Mouse (Mus musculus) left cerebral cortex, adult 11 months (tissue): ENCODE measurements at regions not wholly inside any gene's neighbourhood (a gene's known extent, or its start where the extent isn't known, plus 50 kb on each side); places are given as distances from the start of the nearest gene placed in this dataset.

Source experiments
- DNase-seq: peaks from one replicate; pipeline ENCODE4 v3.0.0; 2022; ENCODE audit warnings: low spot score

DNA sequence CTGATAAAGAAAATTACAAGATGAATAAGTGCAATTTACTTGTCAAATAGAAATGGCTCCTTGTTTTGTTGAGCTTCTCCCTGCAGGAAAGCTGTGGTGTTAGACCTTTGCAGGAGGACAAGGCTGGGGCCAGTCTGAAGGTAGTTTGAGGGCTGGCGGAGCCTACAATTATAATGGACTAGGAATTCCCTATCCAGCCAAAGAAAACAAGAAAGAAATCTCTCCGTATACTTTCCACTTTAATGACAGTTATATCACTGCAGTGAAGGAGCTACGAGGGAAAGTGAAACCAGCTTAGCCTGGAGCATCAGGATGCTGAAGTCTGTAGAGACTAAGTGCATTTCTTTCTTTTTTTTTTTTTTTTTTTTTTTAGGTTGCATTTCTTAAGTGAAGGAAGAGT lies 104.8 kb upstream of the Sstr4 start:
- no peak for DNase-seq

DNA sequence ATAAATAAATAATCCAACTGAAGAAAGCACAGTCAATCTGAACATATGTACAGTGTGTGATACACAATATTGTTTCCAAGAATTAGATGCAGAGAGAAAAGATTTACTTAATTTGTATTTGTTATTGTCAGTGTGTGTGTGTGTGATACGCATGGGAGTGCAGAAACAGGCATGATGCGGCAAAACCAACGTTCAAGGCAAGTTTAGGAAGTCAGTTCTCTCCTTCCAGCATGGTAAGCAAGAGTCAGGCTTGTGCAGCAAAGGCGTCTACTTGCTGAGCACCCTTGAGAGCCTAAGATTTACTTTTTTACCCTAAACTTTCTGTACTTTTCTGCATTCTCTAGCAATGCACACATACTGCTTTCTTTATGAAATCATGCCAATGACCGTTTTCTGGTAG lies 102.7 kb upstream of the Sstr4 start:
- no peak for DNase-seq

DNA sequence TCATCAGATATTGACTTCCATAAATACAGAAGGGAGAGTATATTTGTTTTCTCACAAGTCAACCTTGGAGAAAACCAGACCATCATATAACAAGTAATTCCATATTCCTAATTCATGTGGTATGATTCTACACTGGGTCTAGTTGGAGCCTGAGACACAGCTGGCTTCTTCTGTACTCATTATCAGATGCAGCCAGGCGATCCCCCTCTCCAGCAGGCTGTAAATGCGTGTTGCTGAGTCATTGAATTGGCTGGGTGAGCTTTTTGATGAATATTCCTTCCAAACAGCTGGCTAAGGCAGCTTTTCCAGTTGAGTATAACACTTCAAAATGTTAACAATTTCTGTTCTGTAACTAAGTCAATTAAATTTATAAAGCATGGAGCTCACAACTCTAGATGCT lies 102.2 kb upstream of the Sstr4 start:
- peak; percentile 2 for DNase-seq

DNA sequence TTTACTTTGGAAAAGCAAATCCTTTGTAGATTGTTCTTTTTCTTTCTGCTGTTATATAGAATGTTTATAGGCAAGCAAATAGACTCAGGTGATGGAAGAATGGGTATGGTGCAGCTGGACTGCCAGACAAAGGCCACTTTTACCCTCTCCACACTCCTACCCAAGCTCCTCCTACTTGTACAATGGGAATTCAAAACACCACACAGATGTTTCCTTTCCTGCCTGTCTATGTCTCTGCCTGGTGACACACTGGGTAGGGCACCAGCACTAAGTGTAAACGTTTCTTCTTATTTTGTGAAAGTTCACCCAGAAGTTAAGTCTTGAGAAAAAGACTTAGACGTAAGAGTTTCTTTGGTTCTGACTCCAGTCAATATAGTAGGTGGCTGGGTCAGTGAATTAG lies 94.3 kb upstream of the Sstr4 start:
- DNase-seq: no peak

DNA sequence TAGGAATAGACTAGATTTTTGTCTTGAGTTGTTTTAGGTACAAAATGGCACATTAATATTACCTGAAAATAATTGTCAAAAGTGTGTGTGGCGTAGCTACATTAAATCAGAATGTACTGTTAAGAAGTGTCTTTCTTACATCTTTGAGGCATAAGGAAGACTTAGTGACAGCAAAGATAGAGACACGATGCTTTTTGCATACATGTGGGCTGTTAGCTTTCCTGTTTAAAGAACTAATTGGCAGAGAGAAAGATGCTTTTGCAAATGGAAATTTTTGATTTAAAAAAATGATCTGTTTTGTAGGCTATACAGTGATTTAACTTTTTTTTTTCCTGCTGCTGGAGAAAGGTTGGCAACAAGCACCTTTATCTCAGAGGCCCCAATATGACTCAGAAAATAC lies 82.9 kb upstream of the Sstr4 start:
- DNase-seq: no peak

DNA sequence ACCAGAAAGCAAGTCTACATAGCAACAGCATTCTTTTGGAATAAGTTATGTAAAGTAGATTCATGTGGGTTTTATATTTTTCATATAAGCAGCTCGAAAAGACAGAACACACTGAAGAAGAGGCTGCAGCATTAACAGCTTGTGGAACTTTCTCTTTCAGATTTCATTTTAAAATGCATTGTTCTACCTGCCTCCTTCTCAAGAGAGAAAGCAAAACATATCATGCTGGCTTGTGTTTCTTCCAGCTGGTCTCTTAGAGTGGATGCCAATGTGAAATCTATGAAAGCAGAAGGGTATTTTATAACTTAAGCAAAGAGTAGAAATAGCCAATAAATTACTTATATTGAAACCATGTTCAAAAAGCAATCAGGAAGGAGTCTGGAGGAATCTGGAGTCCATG lies 74.2 kb upstream of the Sstr4 start:
- no peak for DNase-seq

DNA sequence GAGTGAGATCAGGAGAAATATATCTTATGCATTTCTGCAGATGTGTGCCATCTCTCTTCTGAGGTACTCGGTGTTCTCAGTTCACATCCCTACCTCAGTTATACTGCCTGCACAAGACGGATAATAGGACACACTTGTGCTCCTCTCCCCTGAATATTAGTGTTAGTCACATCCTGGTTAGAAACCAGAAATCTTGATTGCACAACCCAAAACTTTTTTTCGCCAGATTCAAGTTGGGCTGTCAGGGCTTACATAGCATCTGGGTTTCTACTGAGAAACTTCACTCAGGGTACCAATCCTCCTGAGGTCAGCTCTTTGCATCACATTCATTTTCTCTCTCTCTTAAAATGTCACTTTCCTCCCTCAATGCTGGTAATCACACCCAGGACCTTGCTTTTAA lies 69.8 kb upstream of the Sstr4 start:
- DNase-seq: no peak

DNA sequence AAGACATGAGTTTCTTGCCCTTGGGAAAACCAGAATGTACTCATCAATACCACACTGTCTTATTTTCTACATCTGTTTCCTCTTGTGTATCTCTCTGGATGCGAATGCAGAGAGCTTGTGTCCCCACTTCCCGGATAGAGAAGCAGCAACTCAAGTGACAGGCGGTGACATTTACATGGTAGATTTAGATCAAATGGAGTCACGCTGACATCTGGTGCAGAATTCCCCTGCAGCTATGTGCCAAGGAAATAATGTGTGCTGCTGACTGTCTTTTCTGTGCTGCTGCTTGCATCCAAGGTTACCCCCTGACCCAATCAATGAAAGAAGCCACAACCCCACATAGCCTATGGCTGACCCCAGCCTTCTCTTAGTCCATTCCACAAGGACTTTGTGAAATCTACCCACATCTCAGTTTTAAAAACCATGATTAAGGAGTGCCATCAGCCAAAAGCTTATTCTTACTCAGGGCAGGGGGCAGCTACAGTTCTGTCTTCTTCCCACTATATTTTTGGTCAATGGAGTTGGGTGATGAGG lies 69.2 kb upstream of the Sstr4 start:
- no peak for DNase-seq

DNA sequence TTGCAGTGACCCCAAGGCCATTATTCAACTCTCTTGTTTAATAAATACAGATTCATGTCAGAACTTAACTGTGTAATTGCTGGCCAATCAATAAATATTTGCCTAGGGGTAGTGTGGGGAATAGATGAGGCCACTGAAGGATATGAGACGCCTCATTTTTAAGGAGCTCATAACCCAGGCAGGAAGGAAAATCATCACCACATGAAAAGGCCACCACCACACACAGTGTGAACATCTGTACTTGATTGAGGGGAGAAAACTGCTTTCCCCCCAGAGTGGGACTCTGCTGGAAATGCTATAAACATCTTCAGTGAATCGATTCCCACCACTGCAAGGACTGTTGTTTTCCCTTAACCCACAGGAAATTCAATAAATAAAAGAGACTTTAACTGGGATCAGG lies 68.7 kb upstream of the Sstr4 start:
- no peak for DNase-seq

DNA sequence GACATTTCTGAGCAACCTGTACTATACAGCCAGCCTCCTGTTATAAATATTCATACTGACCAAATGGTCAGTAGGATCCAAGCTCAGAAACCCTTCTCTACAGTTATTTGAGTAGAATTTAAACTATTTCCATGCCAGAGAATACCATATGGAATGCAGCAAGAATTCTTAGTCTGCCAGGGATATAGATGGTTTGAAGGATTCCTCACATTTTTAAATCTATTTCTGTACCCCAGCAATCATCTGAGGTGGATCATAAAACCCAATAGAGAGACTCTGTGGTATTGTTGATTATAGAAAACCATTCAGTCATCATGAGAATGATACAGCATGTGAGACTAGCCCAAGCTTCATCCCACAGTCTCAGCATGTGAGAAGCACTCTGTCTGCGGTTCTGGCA lies 67.6 kb upstream of the Sstr4 start:
- DNase-seq: no peak

DNA sequence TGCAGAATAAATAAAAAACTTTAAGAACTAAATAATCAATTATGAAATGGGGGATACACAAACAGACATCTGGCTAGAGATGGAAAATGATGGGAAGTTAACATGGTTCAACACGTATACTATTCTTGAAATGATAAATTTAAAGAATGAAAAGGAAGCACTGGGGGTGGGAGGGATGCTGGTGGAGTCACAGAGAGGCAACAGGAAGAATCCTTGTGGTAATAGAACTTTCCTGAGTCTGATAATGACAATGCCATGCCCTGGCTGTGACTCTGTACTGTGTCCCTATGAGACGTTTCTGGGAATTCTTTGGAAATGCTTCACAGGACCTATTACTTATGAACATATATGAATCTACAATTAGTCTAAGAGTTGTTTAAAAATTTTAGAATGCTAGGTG lies 64.8 kb upstream of the Sstr4 start:
- no peak for DNase-seq

DNA sequence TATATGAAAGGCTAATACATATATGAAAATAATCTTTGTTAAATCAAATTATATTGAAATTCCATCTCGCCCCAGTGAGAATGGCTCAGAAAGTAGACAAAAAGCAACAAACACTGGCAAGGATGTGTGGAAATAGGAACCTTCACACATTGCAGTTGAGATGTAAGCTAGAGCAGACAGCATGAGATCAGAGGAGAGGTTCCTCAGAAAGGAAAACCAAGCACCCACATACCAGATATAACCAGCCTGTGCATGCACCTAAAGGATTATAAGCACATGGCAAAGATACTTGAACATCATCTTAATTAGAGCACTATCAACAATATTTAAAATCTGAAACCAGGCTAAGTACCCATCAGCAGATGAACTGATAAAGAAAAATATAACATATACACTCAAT lies 60.6 kb upstream of the Sstr4 start:
- DNase-seq: no peak

DNA sequence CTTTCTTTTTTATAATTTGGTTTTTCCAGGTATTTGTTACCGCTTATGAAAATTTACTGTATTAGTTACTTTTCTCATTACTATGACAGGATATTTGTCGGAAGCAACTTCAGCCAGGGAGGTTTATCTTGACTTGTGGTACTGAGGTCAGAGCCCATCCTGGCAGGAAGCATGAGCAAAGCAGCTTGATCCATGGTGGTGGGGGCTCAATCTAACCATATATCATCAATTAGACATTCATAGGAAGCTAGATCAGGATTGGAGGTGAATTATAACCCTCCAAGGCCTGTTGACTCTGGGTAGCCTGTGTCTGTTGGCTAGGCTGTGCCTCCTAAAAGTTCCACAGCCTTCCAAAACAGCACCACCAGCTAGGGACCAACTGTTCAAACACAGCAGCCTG lies 58.5 kb upstream of the Sstr4 start:
- no peak for DNase-seq

DNA sequence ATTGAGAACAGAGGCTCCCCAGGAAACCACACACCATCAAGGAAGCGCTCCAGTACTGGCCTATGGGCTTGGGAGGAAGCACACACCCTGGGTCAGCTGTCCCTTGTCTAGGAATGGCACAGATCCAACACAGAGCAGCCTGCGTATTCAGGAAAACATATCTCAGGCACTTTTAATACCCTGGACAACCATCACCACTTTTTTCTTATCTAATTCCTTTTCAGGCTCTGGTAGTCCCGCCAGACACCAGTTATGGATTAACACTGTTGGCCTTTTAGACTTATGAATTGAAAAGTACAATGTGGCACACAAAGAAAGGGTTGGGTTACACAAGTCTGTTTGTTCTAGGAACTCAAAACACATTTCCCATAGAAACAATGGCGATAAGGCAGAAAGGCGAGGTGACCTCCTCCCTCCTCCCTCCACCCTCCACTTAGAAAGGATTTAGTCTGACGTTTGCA lies 56.8 kb upstream of the Sstr4 start:
- DNase-seq: no peak

DNA sequence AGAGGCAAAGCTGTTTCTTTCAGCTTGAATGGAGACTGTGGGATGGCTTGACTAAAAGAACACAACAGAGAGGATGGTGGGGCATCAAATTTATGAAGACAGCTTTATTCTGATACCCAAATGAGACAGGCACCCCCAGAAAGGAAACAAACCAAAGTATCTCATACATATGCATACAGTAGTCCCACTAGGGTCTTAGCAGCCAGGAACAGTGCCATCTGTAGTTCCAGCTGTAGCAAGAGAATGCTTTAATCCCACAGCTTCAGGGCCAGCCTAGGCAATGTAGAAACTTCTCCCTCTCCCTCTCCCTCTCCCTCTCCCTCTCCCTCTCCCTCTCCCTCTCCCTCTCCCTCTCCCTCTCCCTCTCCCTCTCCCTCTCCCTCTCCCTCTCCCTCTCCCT lies 56.2 kb upstream of the Sstr4 start:
- DNase-seq: no peak

DNA sequence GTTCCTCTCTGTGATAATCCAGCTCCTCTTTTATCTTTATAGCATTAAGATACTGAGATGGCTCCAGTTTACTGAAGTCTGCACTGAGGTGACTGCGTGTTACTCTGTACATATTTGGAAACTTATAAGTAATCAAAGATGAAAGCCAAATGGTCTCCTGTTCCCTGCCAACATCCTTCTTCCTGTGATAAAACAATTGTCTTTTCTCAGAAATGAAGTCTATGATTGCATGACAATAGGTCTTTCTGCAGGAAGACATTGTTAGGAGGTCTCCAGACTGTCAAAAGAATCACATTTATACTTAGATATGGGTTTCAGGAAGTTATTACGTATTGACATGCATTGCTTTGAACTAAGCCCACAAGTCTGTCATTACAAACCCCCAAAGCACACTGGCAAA lies 51.0 kb upstream of the Sstr4 start:
- no peak for DNase-seq
